Mouse (Mus musculus): ENCODE measurements around the gene Wnk1. TPM values are rescaled to one million over a fixed set of nuclear protein-coding genes. Genes with fewer than 3 reads are reported as not detected.

The Wnk1 gene
- 319 to 346 TPM (median 328 TPM) in 4 replicates for total RNA-seq (2023)

GRCm38 (mm10) chr6:120038366-120039255 is at the start of gene Wnk1:
Gene Wnk1, minus strand, starts transcription at chr6:120038672.

GRCm38 (mm10) chr6:119902204-119903080 is 136.0 kb downstream of the Wnk1 start, which contains the start of gene Rad52:
Gene Rad52, plus strand, starts transcription at chr6:119902698.

Other genes starting within 250 kb of the Wnk1 start
- 12.2 to 13.8 TPM (median 13.0 TPM) in 4 replicates for gene Erc1, start 190.5 kb downstream of the Wnk1 start, total RNA-seq (2023)
- gene Rad52, start 136.0 kb downstream of the Wnk1 start, total RNA-seq (2023): 15.8 to 20.0 TPM (median 17.3 TPM) in 4 replicates
- not detected in 4 replicates for gene Ninj2, start 54.7 kb upstream of the Wnk1 start, total RNA-seq (2023)

Measured in B cell, adult 62 days (primary cell).